Mouse (Mus musculus): ENCODE results near the gene Pomgnt2.

Pomgnt2 gene

DNA sequence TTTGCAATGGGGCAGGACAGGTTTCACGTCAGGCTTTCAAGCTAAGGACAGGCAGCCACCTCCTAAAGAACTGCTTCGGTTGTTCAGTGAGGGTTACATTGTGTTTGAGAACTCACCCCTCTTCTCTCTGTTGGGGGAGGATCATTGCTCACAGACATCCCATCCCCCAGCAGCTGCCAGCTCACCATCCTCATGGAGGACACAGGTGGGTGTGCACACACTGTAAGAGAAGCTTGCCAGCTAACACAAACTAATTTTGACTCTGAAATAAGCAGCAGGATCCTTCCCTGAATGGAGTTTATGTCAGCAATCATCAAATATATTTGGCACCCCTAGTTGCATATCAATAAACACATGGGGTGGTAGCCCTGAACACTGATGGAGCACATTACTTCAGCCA, 15.9 kb upstream of the Pomgnt2 start:
- DNase-seq, result no peak

DNA sequence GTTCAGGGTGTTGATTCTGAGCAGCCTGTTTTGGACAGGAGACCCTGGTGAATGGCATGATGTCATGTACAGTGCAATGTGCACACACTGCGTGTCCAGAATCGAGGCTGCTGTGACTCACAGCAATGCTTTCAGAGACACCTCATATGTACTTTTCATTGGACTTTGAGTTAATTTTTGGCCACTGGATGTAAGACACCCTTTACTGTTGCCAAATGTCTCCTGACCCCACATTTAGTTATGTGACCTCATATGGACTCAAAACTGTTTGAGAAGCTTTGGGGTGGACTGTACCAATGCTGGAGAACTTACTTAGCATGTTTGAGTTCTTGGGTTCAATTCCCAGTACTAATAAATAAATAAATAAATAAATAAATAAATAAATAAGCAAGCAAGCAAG, 13.8 kb upstream of the Pomgnt2 start:
- DNase-seq, result no peak

DNA sequence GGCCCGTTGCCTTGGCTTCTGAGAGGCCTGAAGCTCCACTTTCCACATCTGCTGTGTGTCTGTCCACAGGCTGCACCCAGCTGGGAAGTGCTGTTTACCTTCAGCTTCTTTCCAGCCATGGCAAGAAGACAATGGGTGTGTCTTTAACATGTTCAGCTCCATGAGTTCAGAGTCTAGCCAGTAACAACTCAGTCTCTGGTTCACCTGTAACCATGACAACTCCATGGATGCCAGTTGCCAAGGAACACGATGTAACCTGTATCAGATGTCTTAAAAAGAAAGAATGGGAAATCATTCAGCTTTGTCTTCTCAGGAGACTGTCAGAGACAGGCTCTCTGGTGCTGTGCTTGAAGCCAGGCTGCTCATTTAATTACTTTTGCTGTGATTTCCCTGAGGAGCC, 12.0 kb upstream of the Pomgnt2 start:
- no peak for DNase-seq

DNA sequence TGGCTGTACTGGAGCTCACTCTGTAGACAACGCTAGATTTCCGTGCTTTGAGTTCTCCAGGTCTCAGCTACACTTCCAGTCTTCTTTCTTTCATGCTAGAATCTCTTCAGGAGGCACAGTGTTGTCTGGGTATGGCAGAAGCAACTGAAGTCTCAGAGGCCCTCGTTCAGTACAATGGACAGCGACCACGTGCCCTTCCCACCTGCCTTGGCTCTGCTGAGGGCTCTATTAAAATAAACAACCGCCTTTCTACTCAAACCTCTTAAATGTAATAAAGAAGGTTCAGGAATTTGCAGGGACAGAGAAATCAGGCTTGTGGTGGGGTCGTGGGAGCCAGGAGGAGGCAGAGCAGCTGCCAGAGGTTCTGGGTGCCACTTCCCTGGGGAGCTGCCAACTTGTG, 9.7 kb upstream of the Pomgnt2 start:
- DNase-seq, result peak in 1 of 2 experiments; percentile 39

DNA sequence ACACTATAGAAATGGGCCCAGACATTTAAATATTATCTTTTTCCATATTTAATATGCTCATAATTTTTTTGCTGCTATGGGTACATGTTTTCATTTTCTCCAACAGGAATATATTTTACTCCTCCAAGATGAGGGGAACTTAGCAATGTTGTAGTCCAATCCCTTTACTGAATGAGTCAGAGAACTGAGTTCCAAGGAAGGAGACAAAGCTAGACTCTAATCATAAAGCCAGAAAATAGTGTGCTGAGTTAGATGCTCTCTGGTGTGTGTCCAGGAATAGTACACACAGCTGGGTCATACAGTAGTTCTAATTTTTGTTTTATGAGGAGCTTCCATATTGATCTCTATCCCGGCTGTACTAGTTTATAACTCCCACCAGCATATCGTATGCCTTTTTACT, 9.3 kb upstream of the Pomgnt2 start:
- DNase-seq, result no peak

DNA sequence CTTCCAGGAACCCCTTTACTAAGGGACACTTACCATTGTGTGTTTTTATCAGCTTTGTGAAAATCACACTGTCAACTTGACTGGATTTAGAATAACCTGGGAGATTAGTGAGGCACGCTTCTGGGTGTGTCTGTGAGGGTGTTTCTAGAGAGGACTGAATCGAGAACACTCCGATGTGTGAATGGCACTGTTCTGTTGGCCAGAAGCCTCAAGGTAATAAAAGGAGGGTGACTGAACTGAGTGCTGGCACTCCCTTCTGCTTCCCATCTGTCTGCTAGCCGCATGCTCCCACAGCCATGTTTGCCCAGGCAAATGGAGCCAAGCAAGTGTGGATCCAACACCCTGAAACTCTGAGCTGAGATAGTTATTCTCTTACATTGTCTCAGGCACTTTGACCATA, 1.1 kb upstream of the Pomgnt2 start:
- DNase-seq, result no peak

DNA sequence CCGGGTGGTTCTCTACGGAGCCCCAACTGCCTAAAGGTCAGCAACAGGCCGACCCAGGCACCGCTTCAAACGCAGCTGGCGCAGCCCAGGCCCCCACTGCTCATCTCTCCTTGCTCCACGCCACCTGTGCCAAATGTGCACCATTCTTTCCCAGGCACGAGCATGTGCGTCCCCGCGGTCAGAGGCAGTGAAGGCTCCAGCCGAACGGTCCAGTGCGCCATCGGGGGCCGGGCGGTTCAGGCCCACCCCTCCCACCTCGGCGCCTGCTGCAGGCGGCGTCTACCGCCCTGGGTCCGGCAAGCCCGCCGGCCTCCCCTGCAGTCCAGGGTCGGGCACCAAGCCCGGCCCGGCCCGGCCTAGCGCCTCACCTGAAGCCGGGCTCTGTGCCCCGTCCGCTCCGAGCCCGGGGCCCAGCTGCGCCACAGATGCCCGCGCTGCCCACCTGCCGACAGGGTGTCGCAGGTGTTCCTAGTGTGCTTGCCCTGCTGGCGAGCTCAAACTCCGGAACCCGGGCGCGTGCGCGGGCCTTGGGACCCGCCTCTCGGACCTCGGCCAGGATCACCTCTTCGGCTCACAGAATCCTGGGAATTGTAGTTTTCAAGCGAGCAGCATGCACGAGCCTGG, 1.3 kb downstream of the Pomgnt2 start:
- peak; percentile 87 to 91 for DNase-seq

DNA sequence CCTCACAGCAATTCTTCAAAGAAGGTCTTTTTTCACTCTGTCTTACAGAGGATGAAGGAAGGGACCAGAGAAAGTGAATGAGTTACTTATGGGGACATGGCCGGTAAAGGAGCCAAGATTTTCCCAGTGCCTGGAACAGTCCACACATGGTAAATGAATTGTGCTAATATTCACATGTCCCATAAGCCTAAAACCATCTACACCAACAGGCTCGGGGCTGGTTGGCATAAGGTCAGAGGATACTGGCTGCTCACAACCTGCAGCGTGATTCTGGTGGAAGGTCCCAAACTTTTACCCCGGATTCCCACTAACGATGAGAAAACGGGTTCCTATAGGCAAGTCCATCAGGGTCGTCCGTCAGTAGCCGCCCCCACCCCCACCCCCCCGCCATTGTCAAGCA, 1.8 kb downstream of the Pomgnt2 start:
- no peak for DNase-seq

DNA sequence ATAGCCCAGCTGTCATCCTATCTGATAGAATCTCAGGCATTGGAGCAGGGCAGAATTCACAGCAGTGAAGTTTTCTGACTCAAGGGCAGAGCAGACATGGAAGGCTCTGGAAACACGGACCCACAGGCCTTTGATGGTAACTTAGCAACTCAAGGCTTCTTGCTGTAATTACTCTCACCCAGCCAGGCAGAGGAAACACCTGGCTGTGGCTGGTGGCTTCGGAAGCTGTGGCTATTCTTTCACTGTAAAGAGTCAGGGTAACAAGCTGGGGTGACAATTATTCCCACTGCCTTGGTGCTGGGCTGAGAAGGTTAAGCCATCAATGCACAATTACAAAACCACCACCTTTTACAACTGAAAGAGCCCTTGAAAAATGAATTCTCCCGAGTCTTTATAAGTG, 3.9 kb downstream of the Pomgnt2 start:
- no peak for DNase-seq

DNA sequence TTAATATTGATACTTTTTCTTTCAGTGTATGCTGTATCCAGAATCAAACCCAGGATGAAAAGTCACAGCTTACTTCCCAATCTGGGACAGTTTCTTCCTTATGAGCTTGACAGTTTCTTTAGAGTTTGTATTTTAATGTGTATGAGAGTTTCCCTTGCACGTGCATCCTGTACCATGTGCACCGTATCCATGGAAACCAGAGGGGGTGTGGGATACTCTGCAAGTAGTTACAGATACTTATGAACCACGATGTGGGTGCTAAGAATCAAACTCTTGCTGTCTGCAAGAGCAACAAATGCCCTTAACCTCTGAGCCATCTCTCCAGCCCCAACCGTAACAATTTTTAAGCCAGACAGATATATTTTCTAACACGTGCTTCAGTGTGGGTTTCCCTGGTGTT, 5.9 kb downstream of the Pomgnt2 start:
- DNase-seq, result no peak

DNA sequence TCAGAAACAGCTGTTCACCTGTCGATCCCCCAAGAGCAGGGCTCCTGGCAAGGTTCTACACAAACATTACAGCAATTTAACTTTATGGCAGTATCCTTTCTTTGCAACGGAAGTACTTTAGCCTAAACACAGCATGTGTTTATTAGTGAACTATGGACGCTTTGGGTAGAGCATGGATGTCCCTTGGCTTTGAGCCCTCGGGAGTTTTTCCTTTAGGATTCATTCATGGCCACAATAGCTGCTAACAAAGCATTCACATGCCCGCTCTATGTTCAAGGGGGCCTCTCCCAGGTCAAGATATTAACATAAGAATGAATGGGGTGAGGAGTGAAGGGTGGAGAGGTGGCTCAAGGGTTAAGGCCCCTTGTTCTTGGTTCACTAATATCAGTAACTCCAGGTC, 7.4 kb downstream of the Pomgnt2 start:
- DNase-seq, result no peak

DNA sequence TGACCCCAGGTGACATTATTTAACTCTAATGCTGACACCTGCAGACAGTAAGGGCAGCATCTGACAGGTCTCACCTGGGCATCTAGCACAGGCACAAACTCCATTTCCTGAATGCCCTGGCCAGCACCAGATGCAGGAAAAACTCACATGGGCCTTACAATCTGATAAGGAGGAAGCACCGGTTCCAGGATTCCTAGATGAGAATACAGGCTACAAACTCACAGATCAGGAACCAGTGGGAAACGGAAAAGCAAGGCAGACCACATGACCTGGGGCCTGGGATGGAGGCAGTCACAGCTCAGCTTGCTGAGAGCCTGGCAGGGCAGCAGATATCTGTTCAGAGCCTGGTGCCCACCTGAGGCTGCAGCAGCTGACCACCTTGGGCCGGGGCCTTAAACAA, 8.0 kb downstream of the Pomgnt2 start:
- DNase-seq, result no peak

DNA sequence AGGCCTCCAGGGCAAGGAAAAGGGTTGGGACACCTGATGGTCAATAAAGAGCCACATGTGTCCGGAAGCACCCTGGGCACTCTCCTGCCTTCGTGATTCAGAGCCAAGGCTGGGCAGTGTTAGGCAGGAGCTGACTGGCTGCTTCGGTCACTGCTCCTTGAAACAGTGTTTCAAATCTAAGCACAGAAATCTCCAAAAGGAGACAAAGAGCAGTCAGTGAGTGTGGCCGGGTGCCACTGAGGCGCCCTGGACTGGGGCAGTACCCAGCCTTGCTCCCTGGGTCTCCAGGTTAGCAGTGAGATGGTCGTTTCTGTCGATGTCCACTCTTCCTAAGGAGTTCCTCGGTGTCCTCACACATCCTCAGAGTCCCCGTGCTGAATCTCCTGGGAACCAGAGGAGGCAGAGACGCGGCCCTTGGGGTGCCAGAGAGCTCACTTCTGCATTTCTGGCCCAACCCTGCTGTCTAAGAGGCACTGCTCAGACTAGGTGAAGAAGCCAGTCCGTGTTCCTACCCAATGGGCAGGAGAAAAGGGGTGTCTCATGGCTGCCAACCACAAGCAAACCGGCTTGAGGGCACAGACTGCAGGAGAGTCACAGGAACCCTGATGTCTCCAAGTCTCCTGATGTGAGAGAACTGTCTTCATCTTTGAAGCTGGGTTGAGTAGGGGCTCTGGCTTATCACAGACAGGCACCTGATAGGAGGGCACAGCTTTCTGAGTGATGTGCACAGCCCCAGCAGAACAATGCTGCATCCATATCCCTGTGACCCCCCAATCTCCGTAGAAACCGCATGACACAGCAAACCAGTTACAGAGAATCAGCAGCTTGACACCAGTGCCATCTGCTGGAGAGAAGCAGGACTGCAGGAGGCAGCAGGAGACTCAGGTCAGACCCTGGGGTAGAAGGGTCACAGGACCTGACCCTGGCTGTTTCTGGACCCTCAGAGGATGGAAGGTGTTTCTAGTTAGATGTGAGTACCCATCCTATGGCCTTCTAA, 12.1 kb downstream of the Pomgnt2 start:
- DNase-seq, result peak; percentile 34 to 64

DNA sequence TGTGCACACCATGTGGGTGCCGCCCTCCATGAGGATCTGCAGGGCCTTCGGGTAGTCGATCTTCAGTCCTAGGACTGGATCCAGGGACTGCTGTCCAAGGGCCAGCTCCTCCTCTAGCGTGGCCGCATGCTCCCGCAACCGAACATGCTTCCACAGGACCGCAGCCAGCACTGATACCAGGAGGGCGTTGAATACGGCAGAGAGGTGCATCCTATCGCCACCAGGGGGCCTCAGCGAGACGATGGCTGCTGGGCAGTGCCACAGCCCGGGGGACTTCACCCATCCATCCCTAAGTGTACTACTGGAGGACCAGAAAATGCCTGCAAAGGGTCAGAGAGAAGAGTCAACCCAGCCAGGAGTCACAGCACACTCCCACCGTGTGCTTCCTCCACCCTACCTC, 13.4 kb downstream of the Pomgnt2 start:
- peak; percentile 40 to 68 for DNase-seq

DNA sequence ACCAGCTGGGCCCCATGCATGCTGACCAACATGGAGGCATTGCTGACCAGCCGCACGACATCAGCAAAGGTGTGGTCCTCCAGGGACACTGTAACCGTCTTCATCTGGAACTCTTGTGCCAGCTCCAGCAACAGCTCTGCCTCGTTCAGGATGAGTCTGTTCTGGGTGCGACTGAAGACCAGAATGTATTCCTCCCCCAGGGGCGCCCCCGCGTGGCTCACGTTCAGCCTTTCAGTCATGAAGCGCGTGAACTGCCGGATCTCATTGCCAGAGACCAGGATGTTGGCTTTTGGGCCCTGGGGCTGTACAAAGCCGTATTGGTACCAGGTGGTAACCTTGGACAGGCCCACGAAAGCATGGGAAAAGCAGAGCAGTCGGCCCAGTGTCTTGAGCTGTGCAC, 14.2 kb downstream of the Pomgnt2 start:
- no peak for DNase-seq

DNA sequence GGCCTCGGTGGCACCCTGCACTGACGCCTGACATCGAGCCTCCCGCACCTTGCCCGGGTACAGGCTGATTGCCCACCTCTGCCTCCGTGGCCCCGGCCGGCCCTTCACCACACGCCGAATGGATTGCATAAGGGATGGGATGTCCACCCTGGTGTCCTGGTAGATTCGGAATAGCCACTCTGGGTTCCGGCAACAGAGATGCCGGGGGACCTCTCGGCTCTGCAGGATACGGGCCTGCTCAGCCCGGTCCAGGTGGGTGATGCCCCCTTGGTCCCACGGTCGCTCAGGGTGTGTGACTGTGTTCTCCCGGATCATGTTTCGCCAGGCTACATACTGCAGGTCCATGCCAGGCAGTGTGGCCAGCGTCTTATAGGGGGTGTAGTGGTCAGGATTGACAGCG, 14.7 kb downstream of the Pomgnt2 start:
- DNase-seq, result no peak

DNA sequence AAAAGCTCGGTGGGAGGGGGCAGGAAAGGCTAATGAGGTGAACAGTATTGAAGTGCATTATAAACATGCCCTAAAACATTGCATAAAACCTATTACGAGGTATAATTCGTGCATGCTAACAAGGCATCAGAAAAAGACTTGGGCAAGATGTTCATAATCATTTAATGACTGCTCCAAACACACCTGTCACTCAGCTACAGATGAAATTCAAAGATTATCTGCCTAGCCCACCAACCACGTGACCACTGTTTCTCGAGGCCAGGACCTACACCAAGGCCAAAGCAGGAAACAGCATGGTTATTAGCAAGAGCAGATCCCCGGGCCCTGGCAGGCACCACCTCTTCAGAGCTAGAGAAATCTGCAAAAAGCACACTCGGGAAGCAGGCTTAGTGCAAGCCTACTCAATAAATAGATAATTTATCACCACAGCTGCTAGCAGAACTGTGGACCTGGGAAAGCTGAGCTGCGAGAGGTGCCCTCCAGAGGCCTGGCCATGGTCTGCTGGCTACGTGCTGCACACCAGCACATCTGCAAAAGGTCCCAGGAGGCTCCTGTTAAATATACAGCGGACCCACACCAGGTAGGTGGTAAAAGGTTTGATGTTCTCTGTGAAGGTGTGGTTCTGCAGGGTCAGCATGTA, 15.3 kb downstream of the Pomgnt2 start:
- no peak for DNase-seq

DNA sequence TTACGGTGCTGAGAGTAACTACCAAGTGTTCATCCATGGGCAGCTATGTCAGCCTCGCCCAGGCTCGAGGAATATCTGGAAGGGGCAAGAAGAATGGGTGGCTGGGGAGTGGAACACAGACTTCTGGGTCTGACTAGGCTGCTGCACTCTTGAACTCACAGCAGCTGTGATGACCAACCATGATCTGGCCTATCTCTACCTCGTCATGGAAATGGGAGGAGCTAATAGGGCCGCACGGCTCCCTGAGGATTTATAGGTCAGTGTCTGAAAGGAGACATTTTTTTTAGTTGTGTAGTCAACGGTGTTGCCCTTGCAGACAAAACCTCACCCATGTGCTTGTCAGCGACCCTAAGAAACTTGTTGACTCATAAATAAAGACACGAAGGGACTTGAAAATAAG, 15.9 kb downstream of the Pomgnt2 start:
- DNase-seq, result no peak

DNA sequence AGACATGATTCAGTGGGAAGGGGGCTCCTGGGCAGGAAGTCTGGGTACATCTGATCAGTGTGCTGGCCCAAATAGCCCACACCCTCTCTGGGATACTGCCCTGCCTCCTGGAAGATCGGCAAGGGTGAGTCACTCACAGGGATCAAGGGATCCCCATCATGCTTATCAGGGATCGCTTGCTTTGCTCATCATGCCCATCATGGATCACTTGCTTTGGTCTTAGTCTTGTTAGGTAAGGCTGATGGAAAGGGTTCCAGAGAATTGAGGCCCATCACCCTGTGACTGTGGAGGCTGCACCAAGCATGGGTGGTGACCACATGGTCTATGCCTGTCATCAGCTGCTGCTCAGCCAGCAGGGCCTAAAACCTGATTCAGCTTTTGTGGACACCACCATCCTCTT, 21.6 kb downstream of the Pomgnt2 start:
- DNase-seq, result no peak

DNA sequence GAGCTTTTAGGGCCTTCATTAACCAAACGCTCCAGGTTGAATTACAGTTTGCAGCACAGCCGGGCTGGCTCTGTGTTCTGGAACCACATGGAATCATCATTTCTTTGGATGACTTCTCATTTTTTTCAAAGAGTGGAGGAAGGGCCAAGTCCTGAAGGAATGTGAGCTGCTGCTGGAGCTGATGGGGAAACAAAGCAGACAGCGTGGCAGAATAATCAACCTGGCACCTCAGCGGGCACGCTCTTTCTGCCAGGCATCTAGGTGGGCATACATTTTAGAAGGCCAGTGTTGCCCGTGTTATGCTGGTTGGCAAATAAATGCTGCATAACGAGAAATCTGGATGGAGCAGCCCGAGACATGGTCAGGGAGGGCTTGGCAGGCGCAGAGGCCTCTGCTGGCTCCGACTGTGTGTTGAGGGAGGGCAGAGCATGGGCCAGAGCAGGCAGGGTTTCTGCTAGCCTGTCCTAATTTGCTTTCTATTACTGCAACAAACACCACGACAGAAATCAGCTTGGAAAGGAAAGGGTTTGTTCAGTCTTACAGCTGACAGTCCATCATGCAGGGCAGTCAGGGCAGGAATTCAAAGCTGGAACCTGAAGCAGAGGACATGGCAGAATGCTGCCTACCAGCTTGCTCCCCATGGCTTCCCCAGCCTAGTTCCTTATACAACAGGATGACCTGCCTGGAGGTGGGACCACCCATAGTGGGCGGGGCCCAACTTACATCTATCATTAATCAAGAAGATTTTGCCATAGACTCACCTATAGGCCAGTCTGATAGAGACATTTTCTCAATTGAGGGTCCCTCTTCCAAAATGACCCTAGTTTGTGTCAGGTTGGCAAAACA, 22.5 kb downstream of the Pomgnt2 start:
- no peak for DNase-seq

DNA sequence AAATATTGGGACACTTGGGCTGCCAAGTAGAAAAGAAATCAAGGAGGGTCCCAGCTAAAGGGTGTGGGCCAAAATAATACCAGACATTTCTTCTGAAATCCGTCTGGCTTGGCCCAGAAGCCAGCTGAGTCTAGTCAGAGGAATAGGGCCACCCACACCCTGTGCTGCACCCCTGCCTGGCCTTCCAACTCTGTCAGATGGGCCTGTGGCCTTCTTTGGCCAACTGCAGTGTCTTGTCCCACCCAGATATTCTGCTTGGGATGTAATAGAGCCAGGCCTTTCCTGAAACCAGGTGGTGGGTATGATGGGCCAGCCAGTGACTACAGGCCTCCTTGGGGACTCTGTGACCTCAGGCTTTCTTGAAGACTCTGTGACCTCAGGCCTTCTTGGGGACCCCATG, 23.7 kb downstream of the Pomgnt2 start:
- DNase-seq, result no peak

DNA sequence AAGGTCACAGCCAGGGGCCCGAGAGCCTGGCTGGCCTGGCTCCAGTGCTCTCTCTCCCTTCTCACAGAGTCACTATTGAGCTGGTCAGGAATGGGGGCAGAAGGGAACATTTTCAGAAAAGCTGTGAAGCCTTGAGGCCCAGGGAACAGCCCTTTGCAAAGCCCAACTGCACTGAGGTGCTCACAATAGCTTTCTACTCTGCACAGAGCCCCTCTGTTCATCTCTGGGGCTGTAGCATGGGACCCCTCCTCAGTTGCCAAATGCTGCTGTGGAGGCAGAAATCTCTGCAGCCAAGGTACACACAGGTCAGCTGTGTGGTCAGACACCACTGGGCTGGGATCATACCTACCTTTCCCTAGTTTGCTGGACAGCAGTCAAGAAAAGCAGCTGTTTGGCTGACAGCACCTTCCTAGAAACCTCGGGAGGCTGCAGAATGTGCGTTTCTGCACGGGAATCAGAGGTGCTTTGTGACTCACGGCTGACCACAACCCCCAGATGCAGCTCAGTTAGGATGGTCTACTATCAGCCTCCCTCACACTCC, 27.0 kb downstream of the Pomgnt2 start:
- DNase-seq, result no peak

DNA sequence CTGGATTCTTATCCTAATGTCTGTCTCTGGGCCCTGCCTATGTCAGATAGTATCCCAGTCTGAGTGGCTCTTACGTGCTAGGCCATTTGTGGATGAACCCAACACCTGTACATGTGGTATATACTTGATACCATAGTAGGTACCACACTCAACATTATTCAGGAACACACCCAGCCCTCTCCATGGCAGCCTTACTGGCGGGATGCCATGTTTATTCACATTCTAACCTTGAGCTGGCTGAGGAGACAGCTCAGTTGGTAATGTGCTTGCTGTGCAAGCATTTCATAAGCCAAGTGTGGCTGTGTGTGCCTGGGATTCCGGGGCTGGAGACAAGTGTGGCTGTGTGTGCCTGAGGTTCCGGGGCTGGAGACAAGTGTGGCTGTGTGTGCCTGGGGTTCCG, 28.7 kb downstream of the Pomgnt2 start:
- peak in 1 of 2 experiments; percentile 30 for DNase-seq

Data from kidney, adult 8-10 months (tissue).